Mouse (Mus musculus) embryo, embryonic 9.5 days (tissue): ENCODE results near the gene 9530053A07Rik.
A peak's percentile ranks its signal among the peaks of the same experiment; 100 is the strongest.

Source experiments
- DNase-seq: peaks from one replicate; pipeline ENCODE4 v3.0.0-alpha.2; 2017; ENCODE audit errors: extremely low spot score

9530053A07Rik gene

DNA sequence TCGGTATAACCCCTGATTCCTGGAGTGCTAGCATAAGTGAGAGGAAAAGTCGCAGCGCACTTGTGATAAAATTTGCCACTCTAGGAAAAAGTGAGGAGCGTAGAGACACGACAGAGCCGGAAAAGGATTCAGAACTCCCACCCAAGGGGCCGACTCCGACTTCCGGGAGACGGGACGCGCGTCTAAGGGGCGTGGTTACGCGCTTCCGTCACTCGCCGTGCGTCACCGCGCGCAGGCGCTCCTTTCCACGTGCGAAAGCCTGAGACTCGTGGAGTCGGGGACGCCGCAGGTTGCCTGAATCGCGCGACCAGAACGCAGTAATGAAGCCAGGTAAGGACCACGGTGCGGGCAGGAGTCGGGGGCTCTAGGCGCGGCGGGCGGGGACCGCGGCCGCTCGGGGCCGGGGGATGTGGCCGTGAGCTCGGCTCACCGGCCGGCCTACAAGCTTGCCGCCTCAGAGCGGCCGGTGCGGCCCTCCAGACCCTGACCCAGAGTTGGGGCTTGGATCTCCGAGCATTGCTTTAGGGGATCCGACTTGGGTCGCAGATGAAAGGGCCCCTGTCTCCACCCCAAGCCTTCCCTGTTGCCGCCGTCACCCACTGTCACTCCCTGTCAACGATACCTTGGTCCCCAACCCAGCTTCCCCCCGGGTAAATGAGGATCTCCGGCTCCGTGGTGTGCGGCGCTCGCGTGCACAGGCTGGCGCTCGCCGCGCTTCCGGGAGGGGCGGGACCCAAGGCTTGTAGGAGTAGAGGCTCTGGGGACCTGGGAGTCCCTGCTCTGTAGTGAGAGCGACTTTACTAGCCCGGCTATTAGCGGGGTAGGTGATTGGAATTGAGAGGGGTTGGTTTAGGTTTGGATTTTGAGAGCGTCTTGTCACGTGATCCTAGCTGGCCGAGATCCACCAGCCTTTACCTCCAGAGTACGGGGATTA lies 40.5 kb downstream of the 9530053A07Rik start, which contains the start of gene Fbl:
Fbl (plus strand) TSS at position 222 of the 934 bp plus-strand sequence.
- DNase-seq = peak; percentile 92

DNA sequence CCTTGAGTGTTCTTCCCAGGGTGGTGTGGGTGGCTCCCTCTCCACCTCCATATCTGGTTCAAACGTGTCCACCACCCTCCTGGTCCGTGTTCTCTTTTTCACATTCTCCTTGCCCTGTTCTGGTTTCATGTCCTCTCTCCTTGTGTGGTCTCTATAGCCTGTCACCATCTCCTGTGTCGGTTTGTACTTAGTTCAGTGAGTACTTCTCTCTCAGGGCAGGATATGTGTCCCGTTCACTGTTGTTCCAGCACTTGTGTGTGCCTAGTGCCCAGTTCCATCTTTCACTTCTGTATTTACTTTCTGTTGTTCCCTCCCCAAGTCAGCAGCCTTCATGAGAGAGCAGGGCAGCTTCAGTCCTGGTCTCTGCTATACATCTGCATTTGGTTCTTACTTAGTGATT lies 46.1 kb downstream of the 9530053A07Rik start:
- no peak for DNase-seq

DNA sequence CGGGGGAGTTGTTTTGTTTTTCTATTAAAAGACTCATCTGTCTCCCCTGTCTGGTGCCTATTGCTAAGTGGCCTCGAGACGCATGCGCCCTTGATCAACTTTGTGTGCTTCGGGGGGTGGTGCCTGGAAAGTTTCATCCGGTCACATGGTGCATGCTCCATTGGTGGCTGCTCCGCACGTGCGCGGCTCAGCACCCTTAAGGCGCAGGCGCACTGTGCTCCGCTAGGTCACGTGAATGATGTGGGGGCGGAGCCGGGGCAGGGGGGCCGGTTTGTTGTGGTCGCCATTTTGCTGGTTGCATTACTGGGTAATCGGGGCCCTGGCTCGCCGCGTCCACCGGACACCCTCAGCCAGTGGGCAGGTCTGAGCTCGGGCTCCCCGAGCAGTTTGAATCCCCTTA lies 50.0 kb downstream of the 9530053A07Rik start, which contains the start of gene Dyrk1b:
Dyrk1b (plus strand) TSS at position 242 of the 400 bp plus-strand sequence.
- DNase-seq = peak; percentile 98

DNA sequence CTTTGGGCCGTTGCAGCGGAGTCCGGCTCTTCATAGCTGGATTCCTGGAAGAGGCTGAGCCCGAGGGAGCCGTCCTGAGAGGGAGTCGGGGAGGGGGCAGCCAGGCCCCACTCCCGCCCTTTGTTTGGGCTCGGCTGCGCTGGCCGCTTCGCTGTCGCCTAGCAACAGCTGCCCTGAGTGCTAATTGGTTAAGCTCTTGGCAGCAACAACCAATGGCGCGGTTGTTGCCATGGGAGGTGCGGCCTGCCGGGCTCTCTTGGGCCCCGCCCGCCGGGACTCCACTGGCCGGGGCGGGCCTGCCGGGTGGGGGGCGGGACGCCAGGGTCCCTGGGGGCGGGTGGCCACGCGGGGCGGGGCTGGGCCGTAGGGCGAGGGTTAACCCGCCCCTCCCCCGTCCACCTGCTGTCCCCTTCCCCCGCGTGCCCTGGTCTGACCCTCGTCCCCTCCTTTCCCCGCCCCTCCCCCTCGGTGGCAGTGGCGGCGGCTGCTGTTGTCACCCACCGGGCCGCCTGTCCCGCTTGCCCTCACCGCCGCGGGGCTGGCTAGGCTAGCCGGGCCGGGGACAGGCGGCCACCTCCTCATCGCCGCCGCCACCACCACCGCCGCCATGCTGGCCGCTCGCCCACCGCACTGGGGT lies 50.6 kb downstream of the 9530053A07Rik start:
- DNase-seq = peak; percentile 92

DNA sequence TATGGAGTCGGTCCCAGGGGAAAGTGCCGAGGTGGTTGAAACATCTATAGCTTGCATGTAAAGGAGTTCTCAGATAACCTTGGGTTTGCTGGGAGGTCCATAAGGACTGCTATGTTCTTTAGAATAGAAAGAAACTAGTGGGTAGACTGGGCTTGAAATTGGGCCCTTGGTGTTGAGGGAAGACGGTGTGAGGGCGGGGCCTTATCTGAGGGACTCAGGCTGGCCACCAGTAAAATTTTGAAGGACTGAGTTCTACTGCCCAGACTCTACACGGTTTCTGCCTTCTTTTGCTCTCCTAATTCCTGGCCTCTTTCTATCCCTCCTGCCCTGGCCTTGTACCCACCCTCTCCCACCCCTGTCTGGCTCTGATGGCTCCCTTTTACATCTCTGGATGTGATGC lies 51.6 kb downstream of the 9530053A07Rik start:
- DNase-seq = no peak

DNA sequence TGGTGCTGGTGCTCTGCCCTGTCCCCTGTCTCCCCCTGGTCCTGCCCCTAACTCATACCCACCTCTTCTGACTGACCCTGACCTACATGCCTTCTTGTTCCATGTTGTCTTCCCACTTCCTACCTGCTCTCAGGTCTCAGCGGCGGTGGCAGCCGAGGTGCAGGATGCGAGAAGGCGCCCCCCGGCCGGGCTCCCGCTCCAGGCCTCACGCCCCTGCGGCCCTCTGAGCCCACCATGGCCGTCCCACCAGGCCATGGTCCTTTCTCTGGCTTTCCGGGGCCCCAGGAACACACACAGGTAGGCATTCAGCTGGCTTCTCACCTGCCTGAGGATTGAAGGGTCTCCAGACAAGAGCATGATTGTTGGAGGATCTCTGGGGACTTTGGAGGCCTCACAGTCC lies 52.1 kb downstream of the 9530053A07Rik start:
- DNase-seq = no peak

DNA sequence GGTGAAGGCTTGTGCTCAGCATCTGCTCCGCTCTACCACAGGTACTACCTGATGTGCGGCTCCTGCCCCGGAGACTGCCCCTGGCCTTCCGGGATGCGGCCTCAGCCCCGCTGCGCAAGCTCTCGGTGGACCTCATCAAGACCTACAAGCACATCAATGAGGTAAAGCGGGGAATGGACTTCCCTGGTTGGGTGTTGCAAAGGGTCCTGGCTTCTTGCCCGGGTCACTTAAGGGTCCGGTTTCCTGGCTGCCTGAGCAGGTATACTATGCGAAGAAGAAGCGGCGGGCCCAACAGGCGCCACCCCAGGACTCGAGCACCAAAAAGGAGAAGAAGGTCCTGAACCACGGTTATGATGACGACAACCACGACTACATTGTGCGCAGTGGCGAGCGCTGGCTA lies 53.1 kb downstream of the 9530053A07Rik start:
- no peak for DNase-seq

DNA sequence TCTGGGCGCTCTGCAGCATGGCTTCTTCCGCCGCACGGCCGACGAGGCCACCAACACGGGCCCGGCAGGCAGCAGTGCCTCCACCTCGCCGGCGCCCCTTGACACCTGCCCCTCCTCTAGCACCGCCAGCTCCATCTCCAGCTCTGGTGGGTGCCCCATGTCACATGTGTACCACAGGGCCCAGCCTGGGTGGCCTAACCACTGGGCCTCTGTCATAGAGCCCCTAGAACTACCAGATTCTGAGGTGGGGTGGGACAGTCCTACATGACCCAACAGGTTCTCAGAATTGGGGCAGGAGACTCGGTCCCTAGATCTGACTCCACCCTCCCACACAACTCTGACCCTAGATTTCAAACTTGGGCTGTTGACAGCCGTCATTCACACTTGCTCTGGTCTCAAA lies 56.6 kb downstream of the 9530053A07Rik start:
- DNase-seq = no peak

DNA sequence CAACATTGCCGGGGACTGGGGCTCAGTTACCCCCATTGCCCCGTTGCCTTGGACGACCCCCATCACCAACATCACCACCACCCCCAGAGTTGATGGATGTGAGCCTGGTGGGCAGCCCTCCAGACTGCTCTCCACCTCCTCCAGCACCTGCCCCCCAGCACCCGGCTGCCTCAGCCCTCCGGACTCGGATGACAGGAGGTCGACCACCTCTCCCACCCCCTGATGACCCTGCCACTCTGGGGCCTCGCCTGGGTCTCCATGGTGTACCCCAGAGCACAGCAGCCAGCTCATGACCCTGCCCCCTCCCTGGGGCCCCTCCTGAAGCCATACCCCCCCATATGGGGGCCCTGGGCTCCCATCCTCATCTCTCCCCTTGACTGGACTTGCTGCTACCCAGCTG lies 57.4 kb downstream of the 9530053A07Rik start:
- no peak for DNase-seq

DNA sequence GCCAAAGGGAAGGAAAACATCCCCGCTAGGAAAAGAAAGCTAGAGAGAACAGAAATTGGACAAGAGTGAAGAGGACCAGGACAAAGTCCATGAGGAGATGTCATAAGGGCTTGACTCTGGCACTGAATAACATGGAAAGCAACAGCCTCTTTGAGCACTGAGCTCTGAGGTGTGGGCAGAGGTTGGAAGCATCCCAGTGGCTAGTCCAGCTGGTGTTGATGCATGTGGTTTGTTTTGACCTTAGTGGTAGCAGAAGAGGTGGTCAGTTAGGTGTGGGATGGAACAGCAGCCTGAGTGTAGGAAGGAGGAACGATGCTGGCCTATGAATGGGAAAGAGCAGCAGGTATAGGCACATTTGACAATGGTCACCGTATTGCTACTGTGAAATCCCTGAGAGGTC lies 62.2 kb downstream of the 9530053A07Rik start:
- DNase-seq = no peak

DNA sequence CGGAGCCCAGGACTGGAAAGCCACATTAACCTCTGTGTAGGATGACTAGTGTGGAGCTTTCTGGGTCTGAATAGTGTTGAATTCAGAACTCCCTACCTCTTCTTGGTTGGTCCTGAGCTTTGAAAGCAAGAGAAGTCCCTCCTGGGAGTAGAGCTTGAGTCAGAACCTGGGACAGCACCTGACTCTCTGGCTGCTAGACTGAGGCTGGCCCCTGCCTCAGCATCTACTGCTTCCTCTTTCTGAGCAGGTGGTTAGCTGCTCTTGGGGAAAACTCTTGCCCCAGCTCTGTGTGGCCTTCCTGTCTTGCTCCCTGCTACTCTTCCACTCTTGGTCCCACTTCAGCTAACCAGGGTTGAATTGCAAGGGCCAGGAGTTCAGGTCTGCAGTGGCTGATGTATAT lies 62.6 kb downstream of the 9530053A07Rik start:
- no peak for DNase-seq

DNA sequence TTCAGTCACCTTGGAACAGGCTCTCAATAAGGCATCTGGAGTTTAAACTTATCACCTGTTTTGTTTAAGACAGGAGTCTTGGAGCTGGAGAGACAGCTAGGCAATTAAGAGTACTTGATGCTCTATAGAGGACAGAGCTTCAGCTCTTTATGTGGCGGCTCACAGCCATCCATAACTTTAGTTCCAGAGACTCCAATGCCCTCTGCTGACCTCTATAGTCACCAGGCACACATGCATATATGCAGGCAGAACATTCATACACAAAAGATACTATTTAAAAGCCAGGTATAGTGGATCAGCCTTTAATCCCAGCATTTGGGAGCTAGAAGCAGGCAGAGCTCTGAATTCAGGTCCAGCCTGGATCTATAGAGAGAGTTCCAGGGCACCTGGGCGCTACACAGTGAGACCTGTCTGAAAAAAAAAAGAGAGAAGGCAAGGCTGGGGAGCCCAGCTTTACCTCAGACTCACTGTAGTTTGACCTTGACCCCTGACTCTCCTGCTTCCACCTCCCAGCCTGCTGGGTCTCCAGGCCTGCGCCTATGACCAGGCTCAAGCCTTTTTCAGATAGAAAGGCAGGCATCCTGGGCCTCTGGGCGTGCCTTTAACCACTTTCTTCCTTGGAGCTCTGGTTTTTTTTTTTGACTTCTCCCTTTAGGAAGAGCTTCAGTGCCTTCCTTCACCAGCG lies 66.3 kb downstream of the 9530053A07Rik start:
- DNase-seq = no peak

DNA sequence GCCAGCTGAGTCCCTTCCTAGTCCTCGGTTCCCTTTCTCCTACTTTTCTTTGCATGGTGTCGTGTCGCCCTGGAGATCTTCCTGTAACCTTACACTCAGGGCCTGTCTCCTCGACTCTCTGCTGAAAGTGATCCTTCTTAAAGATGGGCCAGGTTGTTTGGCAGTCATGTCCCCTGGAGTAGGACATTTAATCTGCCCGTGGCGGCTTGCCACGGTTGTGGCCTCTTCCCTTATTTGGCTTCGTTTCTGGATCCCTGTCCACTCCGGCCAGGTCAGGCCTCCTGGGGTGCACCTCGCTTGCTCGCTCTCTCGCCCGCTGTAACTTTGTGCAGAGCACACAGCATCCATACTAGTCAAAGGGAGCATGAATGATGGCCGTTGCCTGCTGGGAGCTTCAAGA lies 67.3 kb downstream of the 9530053A07Rik start:
- no peak for DNase-seq

DNA sequence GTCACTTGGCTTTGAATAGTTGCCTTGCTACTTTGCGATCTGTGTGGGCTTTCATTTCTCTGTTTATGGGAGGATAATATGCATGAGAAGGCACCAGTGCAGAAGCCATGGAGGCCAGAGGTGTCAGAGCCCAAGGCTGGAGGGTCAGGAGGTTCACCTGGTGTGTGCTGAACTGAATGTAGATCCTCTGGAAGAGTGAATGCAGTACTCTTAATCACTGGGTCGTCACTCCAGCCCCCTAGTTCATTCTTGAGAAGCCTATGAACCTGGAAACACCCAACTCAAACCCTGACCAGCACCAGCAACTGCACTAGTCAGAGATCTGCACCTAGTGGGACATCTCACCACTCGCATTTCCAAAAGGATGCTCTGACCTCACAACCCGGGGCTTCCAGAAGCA lies 69.8 kb downstream of the 9530053A07Rik start:
- DNase-seq = no peak

DNA sequence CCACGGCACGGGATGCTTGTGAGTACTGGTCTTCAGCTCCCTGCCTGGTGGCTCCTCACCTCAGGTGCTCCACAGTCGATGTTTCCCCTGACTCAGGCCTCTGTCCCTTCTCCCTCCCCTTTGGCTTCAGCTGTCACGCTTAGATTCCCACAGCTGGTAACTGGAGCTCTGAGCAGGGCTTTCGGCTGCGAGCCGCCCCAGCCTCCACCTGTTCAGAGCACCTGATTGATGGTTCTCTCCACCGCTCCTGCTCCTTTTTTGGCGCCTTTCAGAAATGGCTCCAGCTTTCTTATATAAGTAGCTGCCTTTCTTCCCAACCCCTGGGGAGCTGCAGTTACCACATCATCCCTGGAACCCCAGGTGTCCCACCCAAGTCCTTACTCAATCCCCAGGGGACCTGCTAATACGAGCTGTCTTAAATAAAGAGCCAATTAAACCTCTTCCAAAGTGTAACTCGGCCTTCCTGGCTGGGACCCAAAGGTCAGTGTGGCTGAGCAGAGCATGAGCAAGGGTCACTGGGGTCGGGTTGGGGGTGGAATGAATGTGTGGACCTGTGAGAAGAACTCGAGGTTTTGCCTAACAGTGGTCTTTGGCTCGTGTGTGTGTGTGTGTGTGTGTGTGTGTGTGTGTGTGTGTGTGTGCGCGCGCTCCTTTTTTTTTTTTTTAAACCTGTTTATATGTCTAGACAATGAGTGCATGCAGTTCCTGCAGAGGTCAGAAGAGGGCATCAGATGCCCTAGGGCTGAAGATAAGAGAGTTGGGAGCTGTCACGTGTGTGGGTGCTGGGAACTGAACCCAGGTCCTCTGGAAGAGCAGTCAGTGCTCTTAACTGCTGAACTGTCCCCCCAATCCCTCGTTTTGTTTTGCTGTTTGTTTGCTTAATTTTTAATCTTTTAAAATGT lies 74.2 kb downstream of the 9530053A07Rik start:
- no peak for DNase-seq

DNA sequence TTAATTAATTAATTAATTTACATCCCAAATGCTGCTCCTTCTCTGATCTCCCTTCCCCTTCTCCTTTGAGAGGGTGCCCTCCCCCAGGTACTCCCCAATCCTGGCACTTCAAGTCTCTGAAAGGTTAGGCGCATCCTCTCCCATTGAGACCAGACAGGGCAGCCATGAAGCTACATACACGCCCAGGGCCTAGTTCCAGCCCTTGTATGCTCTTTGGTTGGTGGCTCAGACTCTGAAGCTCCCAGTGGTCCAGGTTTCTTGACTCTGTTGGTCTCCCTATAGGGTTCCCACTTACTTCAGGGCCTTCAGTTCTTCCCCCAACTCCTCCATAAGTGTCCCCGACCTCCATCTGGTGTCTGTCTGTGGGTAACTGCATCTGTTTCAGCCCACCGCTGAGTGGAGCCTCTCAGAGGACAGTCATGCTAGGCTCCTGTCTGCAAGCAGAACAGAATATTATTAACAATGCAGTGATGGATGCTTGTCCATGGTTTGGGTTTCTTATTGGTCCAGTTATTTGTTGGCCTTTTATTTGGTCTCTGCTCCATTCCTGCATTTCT lies 76.9 kb downstream of the 9530053A07Rik start:
- no peak for DNase-seq

DNA sequence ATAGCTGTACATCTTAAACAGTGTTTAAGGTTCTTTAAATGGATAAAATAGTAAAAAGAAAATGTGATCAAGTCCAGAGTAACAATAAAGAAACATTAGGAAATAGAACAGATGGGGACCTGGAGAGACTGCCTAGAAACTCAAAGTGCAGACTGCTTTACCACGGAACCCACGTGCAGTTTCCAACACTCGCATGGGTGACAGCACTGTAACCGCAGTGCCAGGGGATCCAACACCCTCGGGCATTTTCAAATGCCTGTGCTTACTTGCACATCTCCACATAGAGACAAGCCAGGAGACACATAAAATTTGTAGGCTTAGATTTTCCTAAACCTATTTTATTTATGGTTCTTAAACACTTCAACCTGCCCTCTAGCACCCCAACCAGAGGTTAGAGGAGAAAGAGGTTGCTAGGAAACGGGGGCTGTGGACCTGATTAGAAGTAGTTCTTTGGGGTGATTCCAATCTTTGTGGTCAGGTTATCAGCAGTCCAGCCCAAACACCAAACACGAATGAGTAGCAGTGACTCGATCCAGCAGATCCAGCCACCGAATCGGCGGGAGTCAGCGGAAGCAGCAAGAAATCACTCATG lies 79.2 kb downstream of the 9530053A07Rik start:
- DNase-seq = no peak

DNA sequence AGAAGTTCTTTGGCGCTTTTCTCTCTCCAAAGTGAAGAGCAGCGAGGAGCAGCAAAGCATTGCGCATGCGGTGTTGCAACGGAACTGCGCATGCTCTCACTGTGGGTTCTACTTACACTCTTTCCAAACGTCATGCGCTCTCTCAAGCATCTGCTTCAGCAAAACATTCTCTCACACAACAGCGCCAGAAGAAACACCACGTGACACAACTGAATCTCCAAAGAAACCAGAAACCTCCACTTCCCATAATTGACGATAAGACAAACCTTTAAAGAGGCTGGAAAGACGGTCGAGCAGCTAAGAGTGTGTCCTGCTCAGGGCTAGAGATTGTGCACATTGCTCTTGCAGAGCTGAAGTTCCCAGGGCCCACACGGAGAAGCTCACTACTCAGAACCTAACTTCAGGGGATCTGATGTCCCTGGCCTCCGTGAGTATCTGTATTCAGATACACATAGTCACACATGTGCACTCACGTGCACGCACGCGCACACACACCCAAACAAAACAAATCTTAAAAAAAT lies 79.8 kb downstream of the 9530053A07Rik start:
- peak; percentile 39 for DNase-seq

DNA sequence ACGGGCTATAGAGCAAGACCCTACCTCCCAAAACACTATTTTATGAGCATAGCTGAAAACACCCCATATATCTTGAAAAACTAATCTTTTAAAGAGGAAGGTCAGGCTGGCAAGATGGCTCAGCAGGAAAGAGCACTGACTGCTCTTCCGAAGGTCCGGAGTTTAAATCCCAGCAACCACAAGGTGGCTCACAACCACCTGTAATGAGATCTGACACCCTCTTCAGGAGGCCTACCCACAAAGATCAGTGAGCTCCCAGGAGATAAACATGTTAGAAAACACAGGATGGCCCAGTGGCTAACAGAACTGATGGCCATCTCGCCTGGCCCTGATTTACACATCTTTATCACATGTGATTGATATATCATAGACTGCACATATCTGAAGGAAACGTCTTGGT lies 81.5 kb downstream of the 9530053A07Rik start:
- DNase-seq = no peak

DNA sequence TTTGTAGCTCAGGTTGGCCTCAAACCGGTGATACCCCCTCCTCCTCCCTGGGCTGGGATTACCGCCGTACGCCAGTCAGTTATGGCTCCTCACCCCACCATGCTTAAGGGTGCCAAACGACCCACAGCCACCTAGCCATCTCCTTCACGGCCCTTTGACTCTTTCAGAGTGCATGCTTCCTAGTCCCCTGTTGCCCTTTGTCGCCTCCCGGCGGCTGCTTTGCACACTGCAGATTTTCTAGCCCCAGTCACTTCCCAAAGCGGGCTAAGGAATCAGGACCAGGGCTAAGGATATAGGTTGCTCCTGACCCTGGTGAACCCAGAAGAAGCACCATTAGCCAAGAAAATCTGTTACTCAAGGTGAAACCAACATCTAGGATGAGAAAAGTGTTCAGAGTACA lies 84.9 kb downstream of the 9530053A07Rik start:
- peak; percentile 53 for DNase-seq
